Mouse (Mus musculus) spleen, postnatal 0 days (tissue): ENCODE results near the gene Ndufa6. TPM values are rescaled to one million over a fixed set of nuclear protein-coding genes. Genes with fewer than 3 reads are reported as not detected.

Experiments
- polyA plus RNA-seq: library from polyadenylated mRNA; unstranded; fragments of >200 nt; fragmentation: Nextera tagmentation; extraction: Ambion mirVana; gene quantifications from 2 replicates; pipeline ENCODE4 v1.2.1, GENCODE M21; 2015

The Ndufa6 gene
- 316 and 318 TPM in 2 replicates for polyA plus RNA-seq

DNA sequence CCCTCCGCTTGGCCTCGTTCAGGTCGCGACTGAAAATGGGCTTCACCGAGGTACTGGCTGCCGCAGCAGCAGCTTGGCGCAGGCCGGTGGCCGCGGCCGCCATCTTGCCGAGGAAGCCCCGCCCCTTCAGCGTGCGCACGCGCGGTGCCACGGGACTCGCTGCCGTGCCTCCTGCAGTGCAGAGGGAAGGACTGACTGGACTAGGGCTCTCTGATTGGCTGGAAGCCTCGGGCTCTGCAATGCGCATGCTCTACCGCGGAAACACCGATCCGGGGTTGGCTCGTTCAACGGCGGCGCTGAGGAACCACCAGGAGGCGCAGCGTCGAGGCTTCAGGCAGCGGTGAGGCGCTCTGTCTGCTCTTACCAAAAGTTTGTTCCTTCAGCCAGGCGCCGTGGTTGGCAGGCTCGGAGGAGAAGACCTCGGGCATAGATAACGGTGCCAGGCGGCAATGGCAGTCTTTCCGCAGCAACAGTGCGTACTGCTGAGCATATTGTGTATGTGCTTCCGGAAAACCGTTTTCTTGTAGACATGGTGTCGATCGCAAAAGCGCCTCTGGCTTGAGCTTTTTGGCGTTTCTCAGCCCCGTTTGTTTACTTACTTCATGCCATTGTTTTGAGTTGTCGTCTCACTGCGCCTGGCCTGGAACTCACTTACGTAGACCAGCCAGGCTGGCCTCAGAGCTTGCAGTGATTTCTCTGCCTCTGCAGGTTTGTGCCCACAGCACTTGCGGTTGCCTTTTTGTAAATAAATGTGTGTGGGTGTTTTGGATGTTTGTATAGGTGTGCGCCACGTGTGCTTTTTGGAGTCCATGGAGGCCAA lies at the start of gene Ndufa6:
Gene Ndufa6 (minus strand): TSS at position 197 of the 820 bp plus-strand sequence.

DNA sequence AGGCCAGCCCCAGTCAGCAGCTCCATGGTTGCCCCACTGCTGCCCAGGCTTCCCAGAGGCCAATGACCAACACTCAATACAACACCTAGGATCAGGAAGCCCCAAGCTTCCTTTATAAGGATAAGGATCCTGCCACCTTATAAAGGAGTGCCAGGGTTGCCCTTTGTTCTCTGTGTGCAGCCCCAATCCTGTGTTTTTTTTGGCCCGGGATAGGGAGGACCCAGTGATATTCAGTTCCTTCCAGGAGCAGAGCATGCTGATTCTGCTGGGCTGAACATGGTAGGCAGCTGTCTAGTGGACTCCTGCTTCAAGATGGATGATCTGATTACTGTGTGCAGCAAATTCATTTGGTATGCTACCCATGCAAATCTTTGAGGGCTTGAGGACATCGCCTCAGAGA lies 39.8 kb upstream of the Ndufa6 start, which contains the start of gene Cyp2d11:
Gene Cyp2d11 (minus strand): TSS at position 101 of the 400 bp plus-strand sequence.

DNA sequence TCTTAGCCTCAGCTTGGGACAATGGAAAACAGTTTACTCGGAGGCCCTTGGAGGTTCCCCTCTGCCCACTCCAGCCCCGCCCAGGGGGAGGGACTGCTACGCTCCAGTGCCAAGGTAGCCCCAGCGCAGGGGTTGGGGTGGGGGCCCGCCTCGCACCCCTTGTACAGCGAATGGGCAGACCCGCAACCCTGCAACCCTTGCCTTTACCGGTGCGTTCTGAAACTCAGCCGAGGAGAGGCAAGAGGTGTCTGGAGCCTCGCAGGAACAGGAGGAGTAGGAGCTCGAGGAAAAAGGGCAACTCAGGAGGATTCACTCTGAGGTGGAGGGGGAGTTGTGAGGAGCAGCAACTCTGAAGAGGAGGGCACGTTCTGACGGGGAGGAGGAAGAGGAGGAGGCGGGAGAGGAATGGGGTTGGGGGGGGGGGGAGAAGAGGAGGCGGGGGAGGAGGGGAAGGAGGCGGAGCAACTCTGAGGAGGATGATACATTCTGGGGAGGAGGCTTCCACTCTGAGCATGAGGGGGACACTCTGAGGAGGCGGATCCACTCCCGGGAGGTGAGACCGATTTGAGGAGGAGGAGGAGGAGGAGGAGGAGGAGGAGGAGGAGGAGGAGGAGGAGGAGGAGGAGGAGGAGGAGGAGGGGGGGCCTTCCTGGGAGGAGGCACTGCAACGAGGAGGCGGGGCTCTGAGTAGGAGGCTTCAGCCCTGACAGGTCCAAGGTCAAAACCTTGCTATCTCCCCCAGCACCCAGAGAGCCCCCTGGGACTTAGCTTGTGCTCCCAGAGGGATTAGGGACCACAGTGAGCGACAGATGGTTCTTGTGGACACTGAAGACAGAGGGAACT lies 26.0 kb upstream of the Ndufa6 start, which contains the start of gene Cyp2d22:
Gene Cyp2d22 (minus strand): TSS at position 390 of the 843 bp plus-strand sequence.

DNA sequence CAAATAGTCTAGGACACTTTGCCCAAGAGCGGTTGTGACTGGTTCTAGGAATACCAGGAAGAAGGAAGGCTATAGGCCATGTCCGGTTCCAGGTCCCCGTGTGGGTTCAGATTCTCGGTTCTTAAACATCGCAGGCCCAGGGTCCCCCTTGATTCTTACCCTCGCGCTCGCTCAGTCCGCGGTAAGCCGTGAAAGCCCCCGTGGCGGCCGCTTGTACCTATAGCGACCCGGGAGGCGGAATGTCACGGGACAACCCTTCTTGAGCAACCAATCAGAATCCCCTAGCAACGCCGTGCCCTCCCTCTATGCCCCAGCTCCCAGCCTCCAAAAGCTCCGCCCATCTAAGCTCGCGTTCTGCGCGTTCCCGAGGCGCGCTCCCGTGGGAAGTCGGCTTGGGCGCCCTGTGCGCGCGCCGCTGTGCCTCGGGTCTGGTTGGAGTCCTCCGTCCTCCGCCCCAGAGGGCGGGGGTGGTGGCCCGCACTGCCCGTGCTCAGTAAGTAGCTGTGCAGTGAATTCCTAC lies 15.5 kb downstream of the Ndufa6 start, which contains the start of the genes Naga, Pheta2 and Smdt1:
Gene Naga (minus strand): TSS at position 333 of the 520 bp plus-strand sequence.
Gene Pheta2 (plus strand): TSS at position 350 of the 520 bp plus-strand sequence.
Gene Smdt1 (plus strand): TSS at position 367 of the 520 bp plus-strand sequence.

Other genes with a start within 250 kb of the Ndufa6 start
- gene Ccdc134, start 226.4 kb downstream of the Ndufa6 start, polyA plus RNA-seq, result 8.0 and 9.2 TPM in 2 replicates
- gene Srebf2, start 207.1 kb downstream of the Ndufa6 start, polyA plus RNA-seq, result 40.3 and 43.2 TPM in 2 replicates
- 0.25 and 0.38 TPM in 2 replicates for gene Shisa8, start 141.5 kb downstream of the Ndufa6 start, polyA plus RNA-seq
- 2.4 and 3.2 TPM in 2 replicates for gene Tnfrsf13c, start 130.0 kb downstream of the Ndufa6 start, polyA plus RNA-seq
- 57.7 and 58.3 TPM in 2 replicates for gene Cenpm, start 109.6 kb downstream of the Ndufa6 start, polyA plus RNA-seq
- gene 1500009C09Rik, start 101.9 kb downstream of the Ndufa6 start, polyA plus RNA-seq, result not detected in 2 replicates
- 0.18 and 0.21 TPM in 2 replicates for gene Sept3, start 79.4 kb downstream of the Ndufa6 start, polyA plus RNA-seq
- gene Wbp2nl, start 55.4 kb downstream of the Ndufa6 start, polyA plus RNA-seq, result 0.19 TPM in 1 of 2 replicates, not detected in the other
- 34.6 and 38.5 TPM in 2 replicates for gene Naga, start 15.4 kb downstream of the Ndufa6 start, polyA plus RNA-seq
- gene Pheta2, start 15.4 kb downstream of the Ndufa6 start, polyA plus RNA-seq, result 44.6 and 47.0 TPM in 2 replicates
- gene Smdt1, start 15.4 kb downstream of the Ndufa6 start, polyA plus RNA-seq, result 179 and 183 TPM in 2 replicates
- gene Cyp2d22, start 25.9 kb upstream of the Ndufa6 start, polyA plus RNA-seq, result 2.9 and 5.0 TPM in 2 replicates
- gene Cyp2d11, start 39.7 kb upstream of the Ndufa6 start, polyA plus RNA-seq, result not detected in 2 replicates
- 0.16 and 0.40 TPM in 2 replicates for gene Cyp2d10, start 52.9 kb upstream of the Ndufa6 start, polyA plus RNA-seq
- gene Cyp2d9, start 79.1 kb upstream of the Ndufa6 start, polyA plus RNA-seq, result 0.43 TPM in 1 of 2 replicates, not detected in the other
- gene Cyp2d12, start 200.8 kb upstream of the Ndufa6 start, polyA plus RNA-seq, result not detected in 2 replicates